Mouse (Mus musculus) liver, postnatal 0 days (tissue): ENCODE measurements around the gene C5ar1.
A peak's percentile ranks its signal among the peaks of the same experiment; 100 is the strongest.

Source experiments
- CTCF ChIP-seq: sonication (generic); IDR thresholded peaks from 2 replicates; pipeline ENCODE4 v1.5.1; 2016; ENCODE audit warnings: antibody characterized with exemption, low read depth
- EP300 ChIP-seq: IDR thresholded peaks from 2 replicates; pipeline ENCODE4 v1.6.1; 2016; ENCODE audit warnings: antibody characterized with exemption, low read depth, mild to moderate bottlenecking

GRCm38 (mm10) chr7:16221582-16222272 lies 37.6 kb downstream of the C5ar1 start, which contains the start of gene Dhx34:
- peak; percentile 76 for TF ChIP-seq CTCF
- no peak for TF ChIP-seq EP300
